Comparison of ENCODE assay signal across 36 mouse cellular contexts in genomic region chr4:52473431-52473830, GRCm38 (mm10). TPM values are rescaled to one million over a fixed set of nuclear protein-coding genes. Genes with fewer than 3 reads are reported as not detected.
"Had no signal": no experiment of that assay in that cellular context is flagged by ENCODE, and none has a peak within 500 bp of the region (broad histone marks: within the 10 kb centered on the region; RNA-seq: fewer than 3 reads in every experiment).

No protein-coding gene starts in this region.

- H3K4me3 ChIP-seq: embryonic facial prominence, embryonic 10.5 days; embryonic facial prominence, embryonic 12.5 days; embryonic facial prominence, embryonic 13.5 days; embryonic facial prominence, embryonic 15.5 days; erythroblast, embryonic 14.5 days; forebrain, embryonic 10.5 days; forebrain, embryonic 12.5 days; forebrain, embryonic 13.5 days; forebrain, embryonic 15.5 days; gastrocnemius, adult 2 months had no signal

- H3K4me2 ChIP-seq: embryonic facial prominence, embryonic 12.5 days; embryonic facial prominence, embryonic 13.5 days; embryonic facial prominence, embryonic 15.5 days; forebrain, embryonic 12.5 days; forebrain, embryonic 13.5 days; forebrain, embryonic 15.5 days had no signal

- H3K4me1 ChIP-seq: embryonic facial prominence, embryonic 10.5 days; embryonic facial prominence, embryonic 12.5 days; embryonic facial prominence, embryonic 13.5 days; embryonic facial prominence, embryonic 15.5 days; forebrain, embryonic 10.5 days; forebrain, embryonic 12.5 days; forebrain, embryonic 13.5 days; forebrain, embryonic 15.5 days had no signal

- DNase-seq: cerebellum, adult 2 months; cerebellum, adult 8-10 months; cerebellum, adult 9-10 months; cerebellum, adult 9-11 months; cerebellum, postnatal 10 days; cerebellum, postnatal 14 days; cerebellum, postnatal 25 days; cerebellum, postnatal 36 days; embryo, embryonic 11 days; forebrain, postnatal 0 days; gastrocnemius, adult 2 months; gastrocnemius, postnatal 10 days; gastrocnemius, postnatal 14 days; gastrocnemius, postnatal 25 days; gastrocnemius, postnatal 36 days; heart, adult 11 months; heart, adult 18-20 months had no signal

- H3K9me3 ChIP-seq: embryonic facial prominence, embryonic 10.5 days; embryonic facial prominence, embryonic 12.5 days; embryonic facial prominence, embryonic 13.5 days; embryonic facial prominence, embryonic 15.5 days; forebrain, embryonic 10.5 days; forebrain, embryonic 12.5 days; forebrain, embryonic 13.5 days; forebrain, embryonic 15.5 days had no signal

- H3K9ac ChIP-seq: embryonic facial prominence, embryonic 12.5 days; embryonic facial prominence, embryonic 13.5 days; embryonic facial prominence, embryonic 15.5 days; forebrain, embryonic 12.5 days; forebrain, embryonic 13.5 days; forebrain, embryonic 15.5 days; forebrain, postnatal 0 days had no signal

- H3K27ac ChIP-seq: embryonic facial prominence, embryonic 10.5 days; embryonic facial prominence, embryonic 12.5 days; embryonic facial prominence, embryonic 13.5 days; embryonic facial prominence, embryonic 15.5 days; forebrain, embryonic 10.5 days; forebrain, embryonic 12.5 days; forebrain, embryonic 13.5 days; forebrain, embryonic 15.5 days; gastrocnemius, adult 2 months had no signal

- ATAC-seq: forebrain, embryonic 13.5 days; forebrain, embryonic 14.5 days; forebrain, embryonic 15.5 days; forebrain, embryonic 16.5 days; forebrain, postnatal 0 days had no signal

- H3K27me3 ChIP-seq: embryonic facial prominence, embryonic 12.5 days; embryonic facial prominence, embryonic 13.5 days; embryonic facial prominence, embryonic 15.5 days; forebrain, embryonic 12.5 days; forebrain, embryonic 13.5 days; forebrain, embryonic 15.5 days had no signal

RNA-seq across cellular contexts. Expression of gene Vma21-ps, which starts 23.6 kb away (rescaled TPM):
- total RNA-seq: common myeloid progenitor, adult 5-6 weeks; forebrain, postnatal 0 days; gastrocnemius, adult 18-20 months; gastrocnemius, adult 2 months; gastrocnemius, adult 8-10 months; gastrocnemius, postnatal 10 days; gastrocnemius, postnatal 14 days; gastrocnemius, postnatal 25 days; gastrocnemius, postnatal 36 days; gastrocnemius, postnatal 4 days; heart, adult 18-20 months; heart, adult 8-10 months had no signal
- polyA plus RNA-seq: embryonic facial prominence, embryonic 10.5 days; embryonic facial prominence, embryonic 11.5 days; embryonic facial prominence, embryonic 12.5 days; erythroblast, embryonic 14.5 days; forebrain, embryonic 10.5 days; forebrain, embryonic 11.5 days; forebrain, embryonic 12.5 days; forebrain, embryonic 14.5 days; forebrain, postnatal 0 days; gonadal fat pad, adult 2 months had no signal
